Mouse (Mus musculus) cerebellum, adult 9-10 months (tissue): Measurements from ENCODE around the gene Slc38a4.

ENCODE experiments used
- DNase-seq: peaks from one replicate; pipeline ENCODE4 v3.0.0; 2022

Slc38a4 gene

GRCm38 (mm10) chr15:97050436-97050835 is 5.3 kb downstream of the Slc38a4 start:
- no peak for DNase-seq

DNA sequence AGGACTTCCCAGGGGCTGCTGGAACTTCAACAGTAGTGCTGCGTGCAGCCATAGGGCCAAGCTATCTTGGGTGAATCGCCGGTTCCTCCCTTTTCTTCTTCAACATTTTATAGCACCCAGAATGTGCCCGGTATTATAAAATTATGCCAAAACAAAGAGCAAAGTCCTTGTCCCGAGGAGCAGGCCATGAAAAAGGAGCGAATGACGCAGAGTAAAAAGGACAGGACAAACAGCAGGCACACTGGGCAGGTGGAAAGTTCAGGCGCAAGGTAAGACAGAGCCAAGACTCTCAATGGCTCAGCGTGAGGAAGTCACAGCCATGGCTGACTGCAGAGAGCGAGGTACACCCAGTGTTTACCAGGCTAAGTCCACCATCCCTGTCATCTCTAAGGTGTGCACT is 5.7 kb downstream of the Slc38a4 start:
- DNase-seq: no peak

DNA sequence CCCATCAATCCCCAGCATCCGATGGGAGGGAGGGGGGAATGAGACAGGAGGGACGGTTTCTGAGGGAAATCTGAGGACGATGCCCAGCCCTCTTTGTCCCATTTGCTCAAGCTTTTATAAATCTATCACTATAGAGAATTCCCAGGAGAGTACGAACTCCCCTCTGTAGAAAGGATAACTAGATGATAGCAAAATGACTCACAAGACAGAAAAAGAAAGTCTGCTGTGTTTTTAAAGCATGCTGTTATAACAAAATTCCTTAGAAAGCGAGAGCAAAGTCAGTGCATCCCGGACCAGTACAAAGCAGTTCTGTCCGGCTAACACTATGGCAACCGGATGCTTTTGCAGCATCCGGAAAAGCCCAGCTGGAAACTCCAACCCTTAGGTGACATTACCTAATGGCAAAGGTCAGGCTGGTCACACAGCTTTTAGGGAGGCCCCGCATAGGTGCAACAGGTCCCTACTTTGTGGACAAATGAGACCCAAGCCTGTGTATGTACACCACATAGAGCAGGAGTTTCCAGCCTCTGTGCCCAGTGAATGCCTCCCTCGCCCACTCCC is 6.4 kb downstream of the Slc38a4 start:
- no peak for DNase-seq

DNA sequence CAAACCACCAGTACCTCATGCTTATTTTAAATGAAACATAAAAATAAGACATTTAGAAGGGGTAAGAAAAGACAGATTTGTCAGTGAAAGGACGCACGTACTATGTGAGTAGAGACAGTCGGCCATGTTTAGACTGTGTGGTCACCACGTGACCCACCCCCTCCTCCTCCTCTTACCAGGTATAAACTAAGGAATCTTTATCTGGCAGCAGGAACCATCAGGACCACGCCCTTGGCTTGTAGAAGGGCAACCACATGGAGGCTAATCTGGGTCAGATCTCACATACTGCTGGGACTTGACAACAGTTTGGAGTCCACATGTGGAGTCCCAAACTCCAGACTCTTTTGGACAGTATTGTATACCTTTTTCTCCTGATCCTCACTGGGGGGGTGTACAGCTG is 7.5 kb downstream of the Slc38a4 start:
- DNase-seq: no peak

DNA sequence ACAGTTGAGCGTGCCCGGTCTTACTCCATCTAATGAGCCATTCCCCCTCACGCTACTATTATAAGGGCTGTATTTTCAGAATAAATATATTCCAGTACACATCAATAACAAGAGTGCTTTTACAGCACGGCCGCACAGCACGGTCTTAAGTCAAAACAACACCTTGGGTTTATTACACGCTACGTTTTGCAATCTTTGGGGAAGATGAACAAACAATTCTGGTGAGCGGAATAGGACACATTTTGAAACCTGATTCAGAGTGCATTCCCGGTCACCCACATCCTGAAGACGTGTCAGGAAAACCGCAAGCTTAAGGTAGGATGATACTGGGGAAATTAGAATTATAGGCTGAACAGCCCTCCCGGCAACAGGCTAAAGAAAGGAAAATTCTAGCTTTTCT is 11.8 kb downstream of the Slc38a4 start:
- DNase-seq: no peak

DNA sequence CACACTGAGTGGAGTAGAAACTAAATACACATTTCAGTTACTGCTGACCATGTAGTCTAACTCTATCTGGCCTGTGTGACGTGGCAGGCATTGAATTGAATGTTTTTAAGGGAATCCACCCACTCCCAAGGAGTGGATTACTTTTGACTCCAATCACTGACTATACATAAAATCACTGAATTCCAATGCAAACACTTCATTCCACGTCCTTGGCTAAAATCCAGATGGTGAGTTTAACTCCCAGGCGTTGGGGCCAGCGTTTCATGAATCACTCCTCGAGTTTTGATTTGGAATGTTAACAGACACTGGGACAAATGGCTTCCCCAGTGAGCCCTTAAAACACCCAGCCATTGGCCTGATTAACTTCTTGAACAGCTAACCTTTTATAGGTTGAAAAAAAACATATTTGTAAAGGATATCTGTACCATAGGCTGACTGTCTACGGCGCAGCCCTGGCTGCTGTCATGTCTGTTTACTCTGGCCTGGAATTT is 13.7 kb downstream of the Slc38a4 start:
- no peak for DNase-seq

GRCm38 (mm10) chr15:97041182-97041581 is 14.6 kb downstream of the Slc38a4 start:
- DNase-seq: no peak

DNA sequence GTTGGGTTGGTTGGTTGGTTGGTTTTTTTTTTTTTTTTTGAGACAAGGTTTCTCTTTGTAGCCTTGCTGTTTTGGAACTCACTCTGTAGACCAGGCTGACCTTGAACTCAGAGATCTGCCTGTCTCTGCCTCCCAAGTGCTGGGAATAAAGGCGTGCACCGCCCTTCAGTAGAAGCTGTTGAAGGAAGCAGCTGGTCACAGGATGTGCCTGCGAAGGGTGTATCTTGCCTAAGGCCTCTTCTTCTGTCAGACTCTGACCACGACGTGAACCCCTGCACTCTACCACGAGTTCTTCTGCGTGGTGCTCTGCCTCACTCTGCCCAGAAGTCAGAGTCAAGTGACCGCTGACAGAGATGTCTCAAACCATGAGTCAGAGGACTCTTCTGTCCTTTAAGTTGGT is 18.0 kb downstream of the Slc38a4 start:
- no peak for DNase-seq

GRCm38 (mm10) chr15:97035892-97036291 is 19.9 kb downstream of the Slc38a4 start:
- no peak for DNase-seq

- DNase-seq: no peak
These were observed 22.2 kb downstream of the Slc38a4 start for GRCm38 (mm10) chr15:97033485-97033991.

DNA sequence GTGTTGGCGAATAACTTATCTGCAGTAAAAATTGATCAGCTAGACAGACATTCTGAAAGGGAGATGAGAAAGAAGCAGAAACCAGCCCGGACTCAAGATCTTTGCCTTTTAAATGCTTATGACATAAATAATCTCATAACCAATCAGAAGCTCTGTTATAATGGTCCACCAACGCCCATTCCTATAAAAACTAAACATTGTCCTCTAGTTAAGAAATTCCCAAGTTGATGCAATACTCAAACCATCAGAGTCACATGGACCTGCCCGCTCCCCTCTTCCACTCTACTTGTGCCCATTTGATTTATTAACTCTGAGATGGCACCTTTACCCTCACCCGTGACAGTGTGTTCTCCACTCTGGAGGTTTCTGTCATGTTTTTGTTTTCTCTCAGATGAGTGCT is 23.9 kb downstream of the Slc38a4 start:
- DNase-seq: no peak

GRCm38 (mm10) chr15:97030984-97031492 is 24.7 kb downstream of the Slc38a4 start:
- no peak for DNase-seq

GRCm38 (mm10) chr15:97030136-97030535 is 25.6 kb downstream of the Slc38a4 start:
- DNase-seq: no peak

GRCm38 (mm10) chr15:97029064-97029791 is 26.5 kb downstream of the Slc38a4 start:
- no peak for DNase-seq

- no peak for DNase-seq
These were observed 27.1 kb downstream of the Slc38a4 start for GRCm38 (mm10) chr15:97028651-97029050.

DNA sequence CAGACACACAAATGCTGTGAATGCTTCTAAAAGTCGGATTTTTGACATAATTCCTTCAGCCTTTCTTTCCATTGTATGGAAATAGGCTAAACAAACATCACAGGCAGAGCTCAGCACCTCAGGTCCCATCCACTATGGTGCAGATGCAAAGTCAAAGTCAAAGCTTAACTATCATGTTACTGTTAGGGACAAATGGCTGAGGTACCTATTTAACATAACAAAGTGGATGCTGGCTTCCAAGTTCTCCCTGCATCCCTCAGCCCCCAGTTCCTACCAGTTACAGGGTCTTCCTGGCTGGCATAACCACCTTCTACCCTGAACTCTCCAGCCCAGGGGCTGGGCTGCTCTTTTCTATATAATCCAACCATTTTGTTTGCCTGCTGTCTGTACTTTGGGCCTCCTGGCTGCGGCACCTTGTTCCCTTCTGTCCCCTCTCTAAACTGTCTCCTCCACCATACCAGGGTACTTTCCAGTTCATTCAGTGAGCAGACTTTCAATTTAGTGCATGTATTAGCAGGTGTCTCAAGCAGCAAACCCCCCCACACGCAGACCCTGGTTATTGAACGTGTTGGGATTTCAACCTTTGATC is 27.6 kb downstream of the Slc38a4 start:
- DNase-seq: no peak

GRCm38 (mm10) chr15:97026670-97027069 is 29.1 kb downstream of the Slc38a4 start:
- no peak for DNase-seq

- DNase-seq: no peak
These were observed 33.0 kb downstream of the Slc38a4 start for GRCm38 (mm10) chr15:97022764-97023163.

GRCm38 (mm10) chr15:97022213-97022612 is 33.5 kb downstream of the Slc38a4 start:
- DNase-seq: no peak

- DNase-seq: no peak
These were observed 35.5 kb downstream of the Slc38a4 start for GRCm38 (mm10) chr15:97020221-97020620.

DNA sequence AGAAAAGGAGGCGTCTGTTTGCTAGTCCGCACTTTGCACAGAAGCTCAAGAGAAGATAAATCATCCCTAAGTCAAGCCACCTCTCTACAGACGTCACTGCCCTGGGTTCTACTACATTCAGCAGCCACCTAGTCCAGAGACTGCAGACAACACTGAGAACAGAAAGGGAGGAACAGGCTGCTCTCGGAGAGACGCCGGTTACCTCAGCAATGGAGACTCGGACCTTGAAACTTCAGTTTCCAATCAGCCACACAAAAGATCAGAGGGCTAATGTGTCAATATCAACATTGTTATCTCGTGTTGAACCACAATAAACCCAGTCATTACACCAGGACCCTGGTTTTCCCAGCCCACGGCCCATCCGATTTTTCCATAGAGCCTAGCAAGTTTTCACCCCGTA is 36.4 kb downstream of the Slc38a4 start:
- no peak for DNase-seq

DNA sequence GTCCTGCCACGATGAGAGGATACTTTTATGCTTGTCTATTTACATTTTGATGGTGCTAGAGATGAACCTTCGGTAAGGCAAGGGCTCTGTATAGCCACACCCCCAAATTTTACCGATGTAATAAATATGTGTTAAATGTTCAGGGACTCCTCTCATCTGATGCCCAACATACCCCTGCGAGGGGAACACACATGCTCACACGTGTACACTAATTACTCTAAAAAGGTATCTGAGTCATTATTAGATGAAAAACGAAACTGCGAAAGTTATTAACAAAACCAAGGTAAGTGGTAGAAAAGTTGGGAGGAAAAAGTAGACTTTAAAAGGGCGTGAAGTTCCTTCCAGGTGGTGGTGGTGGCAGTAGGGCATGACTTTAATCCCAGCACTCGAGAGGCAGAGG is 38.6 kb downstream of the Slc38a4 start:
- no peak for DNase-seq

DNA sequence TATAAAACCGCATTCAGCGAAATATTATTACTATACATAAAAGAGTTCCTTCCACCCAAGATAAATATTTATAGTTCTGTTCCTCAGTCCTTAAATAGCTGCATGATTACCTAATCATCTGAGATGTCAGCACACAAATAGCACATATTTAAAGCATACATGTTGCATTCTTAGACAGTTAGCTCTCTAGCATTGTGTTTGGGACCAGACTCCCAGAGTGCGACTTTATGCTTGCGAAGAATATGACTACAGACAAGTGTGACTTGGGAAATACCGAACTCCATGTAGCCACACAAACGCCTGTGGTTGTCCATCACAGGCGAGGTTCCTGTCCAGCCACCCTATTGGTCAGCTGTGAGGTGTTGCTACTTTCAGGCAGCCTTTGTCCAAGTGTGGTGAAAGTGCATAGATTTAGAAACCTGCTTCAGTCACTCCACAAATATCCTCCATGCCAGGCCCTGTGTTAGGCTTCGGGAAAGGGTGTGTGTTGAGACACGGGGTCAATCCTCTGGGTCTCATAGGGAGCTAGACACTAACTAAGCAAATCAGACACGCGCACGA is 40.6 kb downstream of the Slc38a4 start:
- DNase-seq: no peak
